Mouse (Mus musculus) thymus, adult 2 months (tissue): ENCODE measurements around the gene Mphosph9.

Experiments
- CTCF ChIP-seq: fragments of 200-500 bp; IDR thresholded peaks from 2 replicates; pipeline ENCODE4 v1.5.1; 2012; ENCODE audit warnings: mild to moderate bottlenecking, control low read depth, low read length, moderate library complexity, borderline replicate concordance; ENCODE audit not compliant: control insufficient read depth, poor library complexity, insufficient read depth; ENCODE audit errors: extremely low read depth
- POLR2A ChIP-seq: fragments of 200-500 bp; IDR thresholded peaks from 2 replicates; pipeline ENCODE4 v1.6.1; 2012; ENCODE audit warnings: mild to moderate bottlenecking, low read length, control low read depth, moderate library complexity; ENCODE audit not compliant: control insufficient read depth, poor library complexity, insufficient read depth; ENCODE audit errors: extremely low read depth

- no peak for TF ChIP-seq POLR2A
- TF ChIP-seq CTCF: no peak
Observed at GRCm38 (mm10) chr5:124356695-124357094, 28.9 kb upstream of the Mphosph9 start.
